Mouse (Mus musculus) liver, embryonic 12.5 days (tissue): Measurements from ENCODE around the gene Ackr1. TPM values are rescaled to one million over a fixed set of nuclear protein-coding genes. Genes with fewer than 3 reads are reported as not detected.

Experiments used
- ATAC-seq: fragments of 200-750 bp; cut with Nextera tagmentation; 2 replicates; pipeline ENCODE4 v1.8.0; 2017; ENCODE audit warnings: moderate number of reproducible peaks, mild to moderate bottlenecking, moderate library complexity
- H3K27ac ChIP-seq: fragments of 300-500 bp; sonication (generic); 2 replicates; pipeline ENCODE4 v1.5.1; 2016; ENCODE audit warnings: mild to moderate bottlenecking
- H3K27me3 ChIP-seq: fragments of 300-500 bp; sonication (generic); replicated peaks from 2 replicates; pipeline ENCODE4 v1.6.1; 2016; ENCODE audit warnings: mild to moderate bottlenecking, moderate library complexity
- H3K36me3 ChIP-seq: fragments of 300-500 bp; sonication (generic); 2 replicates; pipeline ENCODE4 v1.6.1; 2016; ENCODE audit warnings: mild to moderate bottlenecking, moderate library complexity
- H3K4me1 ChIP-seq: fragments of 300-500 bp; sonication (generic); 2 replicates; pipeline ENCODE4 v1.6.1; 2016
- H3K4me2 ChIP-seq: fragments of 300-500 bp; sonication (generic); 2 replicates; pipeline ENCODE4 v1.6.1; 2016; ENCODE audit warnings: mild to moderate bottlenecking, moderate library complexity
- H3K4me3 ChIP-seq: fragments of 300-500 bp; sonication (generic); 2 replicates; pipeline ENCODE4 v1.5.1; 2016; ENCODE audit warnings: mild to moderate bottlenecking, moderate library complexity
- H3K9ac ChIP-seq: fragments of 300-500 bp; sonication (generic); 2 replicates; pipeline ENCODE4 v1.6.1; 2016; ENCODE audit warnings: mild to moderate bottlenecking, moderate library complexity
- H3K9me3 ChIP-seq: fragments of 300-500 bp; sonication (generic); replicated peaks from 2 replicates; pipeline ENCODE4 v1.6.1; 2016; ENCODE audit warnings: mild to moderate bottlenecking, moderate library complexity
- WGBS: fragments of 180-500 bp; shearing (Covaris S2); methylation state at CpG from one replicate; pipeline ENCODE4 v1.1.7; 2016; ENCODE audit not compliant: insufficient replicate concordance; 5-methylcytosine and 5-hydroxymethylcytosine counted together
- polyA plus RNA-seq: library from polyadenylated mRNA; unstranded; fragments of >200 nt; fragmentation: Nextera tagmentation; extraction: Ambion mirVana; gene quantifications from 2 replicates; pipeline ENCODE4 v1.2.1, GENCODE M21; 2016

The Ackr1 gene
- polyA plus RNA-seq: 54.2 and 56.5 TPM in 2 replicates

GRCm38 (mm10) chr1:173333312-173334253 lies at the start of gene Ackr1:
Ackr1 (minus strand) TSS chr1:173333750.
- WGBS: 16% methylated on average over 9 of the region's 9 CpGs
- Histone ChIP-seq H3K36me3 (peaks cover 3% of the 10 kb centered on the region; the same call in 1 of the 2 replicates), H3K4me2 (peak within 1 kb of the TSS; percentile 73), H3K9me3 (no peaks in the 10 kb centered on the region), H3K9ac (peak within 1 kb of the TSS; percentile 87), H3K4me3 (peak within 1 kb of the TSS; percentile 67), H3K27me3 (no peaks in the 10 kb centered on the region), H3K4me1 (peaks cover 86% of the 10 kb centered on the region), H3K27ac (peak within 1 kb of the TSS; percentile 97)
- ATAC-seq: peak; percentile 91

- no peak overlapping the region for H3K4me3 ChIP-seq
- 71% methylated on average over 6 of the region's 6 CpGs for WGBS
- H3K27me3 ChIP-seq: no peaks in the 10 kb centered on the region
- no peak overlapping the region for H3K4me2 ChIP-seq
- no peaks in the 10 kb centered on the region for H3K4me1 ChIP-seq
- no peaks in the 10 kb centered on the region for H3K36me3 ChIP-seq
- ATAC-seq: peak; percentile 30; the same call in 1 of the 2 replicates
- H3K9me3 ChIP-seq: no peaks in the 10 kb centered on the region
- no peak overlapping the region for H3K27ac ChIP-seq
- H3K9ac ChIP-seq: no peak overlapping the region
Observed at GRCm38 (mm10) chr1:173381436-173381835, 47.9 kb upstream of the Ackr1 start.

GRCm38 (mm10) chr1:173377380-173378112 lies 44.0 kb upstream of the Ackr1 start:
- ATAC-seq: peak; percentile 61
- H3K36me3 ChIP-seq: no peaks in the 10 kb centered on the region
- H3K4me3 ChIP-seq: no peak overlapping the region
- WGBS: 24% methylated on average over 13 of the region's 13 CpGs
- H3K9ac ChIP-seq: no peak overlapping the region
- no peaks in the 10 kb centered on the region for H3K4me1 ChIP-seq
- H3K9me3 ChIP-seq: no peaks in the 10 kb centered on the region
- no peak overlapping the region for H3K4me2 ChIP-seq
- no peaks in the 10 kb centered on the region; the same call in 1 of the 2 replicates for H3K27me3 ChIP-seq
- H3K27ac ChIP-seq: no peak overlapping the region

- Histone ChIP-seq H3K4me1 (no peaks in the 10 kb centered on the region), H3K36me3 (no peaks in the 10 kb centered on the region), H3K27me3 (peaks cover 17% of the 10 kb centered on the region), H3K27ac (no peak overlapping the region), H3K4me2 (no peak overlapping the region), H3K9ac (no peak overlapping the region), H3K4me3 (no peak overlapping the region), H3K9me3 (no peaks in the 10 kb centered on the region)
- ATAC-seq: no peak
- 59% methylated on average over 7 of the region's 7 CpGs for WGBS
Observed at GRCm38 (mm10) chr1:173374020-173374419, 40.5 kb upstream of the Ackr1 start.

GRCm38 (mm10) chr1:173371586-173371985 lies 38.0 kb upstream of the Ackr1 start:
- H3K27ac ChIP-seq: no peak overlapping the region
- no peak for ATAC-seq
- WGBS: 66% methylated on average over 6 of the region's 6 CpGs
- no peak overlapping the region for H3K4me3 ChIP-seq
- peaks cover 40% of the 10 kb centered on the region for H3K27me3 ChIP-seq
- H3K9ac ChIP-seq: no peak overlapping the region
- H3K9me3 ChIP-seq: no peaks in the 10 kb centered on the region
- H3K4me1 ChIP-seq: peaks cover 7% of the 10 kb centered on the region
- H3K4me2 ChIP-seq: no peak overlapping the region
- H3K36me3 ChIP-seq: no peaks in the 10 kb centered on the region

- Histone ChIP-seq H3K9me3 (no peaks in the 10 kb centered on the region), H3K9ac (no peak overlapping the region), H3K27me3 (peaks cover 51% of the 10 kb centered on the region), H3K4me3 (no peak overlapping the region), H3K36me3 (no peaks in the 10 kb centered on the region), H3K4me1 (peaks cover 18% of the 10 kb centered on the region), H3K4me2 (no peak overlapping the region), H3K27ac (no peak overlapping the region)
- ATAC-seq: no peak
- WGBS: 71% methylated on average over 6 of the region's 6 CpGs
Observed at GRCm38 (mm10) chr1:173370456-173370855, 36.9 kb upstream of the Ackr1 start.

GRCm38 (mm10) chr1:173369611-173370010 lies 36.1 kb upstream of the Ackr1 start:
- no peak for ATAC-seq
- peaks cover 59% of the 10 kb centered on the region for H3K27me3 ChIP-seq
- 53% methylated on average over 2 of the region's 2 CpGs for WGBS

GRCm38 (mm10) chr1:173367356-173368046 lies 34.0 kb upstream of the Ackr1 start, which contains the start of gene Cadm3:
Cadm3 (minus strand) TSS chr1:173367695.
- Histone ChIP-seq H3K9ac (no peak within 1 kb of the TSS), H3K27ac (no peak within 1 kb of the TSS), H3K9me3 (no peaks in the 10 kb centered on the region), H3K36me3 (no peaks in the 10 kb centered on the region), H3K27me3 (peaks cover 67% of the 10 kb centered on the region), H3K4me3 (peak within 1 kb of the TSS; percentile 42), H3K4me1 (peaks cover 19% of the 10 kb centered on the region), H3K4me2 (peak within 1 kb of the TSS; percentile 61)
- WGBS: 4% methylated on average over 46 of the region's 46 CpGs
- peak; percentile 24 for ATAC-seq

More at GRCm38 (mm10) chr1:173369611-173370010, 36.1 kb upstream of the Ackr1 start:
- H3K4me2 ChIP-seq: no peak overlapping the region
- no peak overlapping the region for H3K27ac ChIP-seq
- H3K9me3 ChIP-seq: no peaks in the 10 kb centered on the region
- H3K4me3 ChIP-seq: no peak overlapping the region
- H3K9ac ChIP-seq: no peak overlapping the region
- no peaks in the 10 kb centered on the region for H3K36me3 ChIP-seq
- H3K4me1 ChIP-seq: peaks cover 19% of the 10 kb centered on the region

- Histone ChIP-seq H3K27me3 (peaks cover 67% of the 10 kb centered on the region), H3K4me1 (peaks cover 19% of the 10 kb centered on the region), H3K9me3 (no peaks in the 10 kb centered on the region), H3K9ac (no peak overlapping the region), H3K4me3 (peak overlapping the region; percentile 42), H3K36me3 (no peaks in the 10 kb centered on the region), H3K27ac (no peak overlapping the region), H3K4me2 (peak overlapping the region; percentile 61)
- peak; percentile 16; the same call in 1 of the 2 replicates for ATAC-seq
- WGBS: 1% methylated on average over 31 of the region's 31 CpGs
Observed at GRCm38 (mm10) chr1:173366701-173367355, 33.3 kb upstream of the Ackr1 start.

GRCm38 (mm10) chr1:173365970-173366409 lies 32.4 kb upstream of the Ackr1 start:
- peak; percentile 63 for ATAC-seq
- H3K9ac ChIP-seq: no peak overlapping the region
- H3K27ac ChIP-seq: no peak overlapping the region
- no peak overlapping the region for H3K4me3 ChIP-seq
- H3K9me3 ChIP-seq: no peaks in the 10 kb centered on the region
- no peaks in the 10 kb centered on the region for H3K36me3 ChIP-seq
- peaks cover 67% of the 10 kb centered on the region for H3K27me3 ChIP-seq
- 3% methylated on average over 13 of the region's 13 CpGs for WGBS
- peaks cover 19% of the 10 kb centered on the region for H3K4me1 ChIP-seq
- H3K4me2 ChIP-seq: peak overlapping the region; percentile 61; the same call in 1 of the 2 replicates
